Mouse (Mus musculus): ENCODE data around the gene Gm6509.
"Not testable (repeated sequence)": the region's sequence is repeated elsewhere in the genome, so short reads cannot be mapped to it uniquely, and the experiment has no call there.

Gm6509 gene

GRCm38 (mm10) chr5:94623679-94624078 lies at the start of gene Gm6509:
Gm6509 (plus strand) TSS chr5:94623979.
- DNase-seq (ENCODE audit: low read depth, low spot score): not testable (repeated sequence)

- DNase-seq (ENCODE audit: low read depth, low spot score): not testable (repeated sequence)
Measured at GRCm38 (mm10) chr5:94616242-94616641, 7.5 kb upstream of the Gm6509 start, which contains the start of gene Gm3147. Gm3147 (minus strand) TSS chr5:94616342.

DNA sequence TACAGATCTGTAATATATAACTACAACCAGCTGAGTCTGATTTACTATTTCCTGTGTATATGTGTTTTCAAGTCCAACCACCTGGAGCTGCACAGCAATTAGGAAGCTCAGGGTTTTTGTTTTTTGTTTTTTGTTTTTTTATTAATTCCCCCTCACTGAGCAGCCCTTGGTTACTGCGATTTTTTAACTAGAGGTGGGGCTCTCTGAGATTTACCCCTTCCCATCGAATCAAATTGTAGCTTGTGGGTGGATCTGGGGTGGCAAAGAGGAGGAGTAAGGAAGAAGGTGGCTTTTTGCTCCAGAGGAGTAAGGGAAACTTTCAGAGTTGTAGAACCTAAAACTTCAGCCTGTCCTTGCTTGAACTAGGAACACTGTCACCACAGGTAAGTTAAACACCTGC lies 24.3 kb downstream of the Gm6509 start, which contains the start of gene Gm6205:
TSS of gene Gm6205 (plus strand) at position 301 of the 400 bp plus-strand sequence.
- not testable (repeated sequence) for DNase-seq (ENCODE audit: low read depth, low spot score)

Data from ZHBTc4 (cell line).